Mouse (Mus musculus) cerebellum, adult 8-10 months (tissue): ENCODE data around the gene Fbxo21.

Source experiments
- DNase-seq: peaks from one replicate; pipeline ENCODE4 v3.0.0; 2022

Gene Fbxo21

DNA sequence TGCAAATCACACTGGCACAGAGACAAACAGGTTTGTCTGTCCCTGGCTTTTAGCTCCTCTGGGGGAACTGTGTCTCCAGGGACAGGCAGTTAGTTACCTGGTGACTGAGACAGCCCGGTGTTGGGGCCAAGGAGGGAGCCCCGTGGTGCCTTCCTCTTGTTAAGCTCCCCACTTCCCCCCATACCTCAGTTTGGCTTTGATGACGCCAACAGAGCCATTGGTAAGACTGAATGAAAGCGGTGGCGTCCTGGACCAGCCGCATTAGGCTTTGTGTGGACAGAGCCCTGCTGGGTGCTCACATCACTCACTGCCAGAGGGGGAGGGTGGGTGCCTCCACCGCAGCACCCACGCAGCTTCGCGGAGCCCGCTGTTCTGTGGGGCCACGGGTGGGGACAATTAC lies 49.4 kb downstream of the Fbxo21 start:
- no peak for DNase-seq

GRCm38 (mm10) chr5:118026343-118026742 lies 49.8 kb downstream of the Fbxo21 start:
- no peak for DNase-seq

- no peak for DNase-seq
Observed at GRCm38 (mm10) chr5:118027101-118027697, 50.7 kb downstream of the Fbxo21 start.

DNA sequence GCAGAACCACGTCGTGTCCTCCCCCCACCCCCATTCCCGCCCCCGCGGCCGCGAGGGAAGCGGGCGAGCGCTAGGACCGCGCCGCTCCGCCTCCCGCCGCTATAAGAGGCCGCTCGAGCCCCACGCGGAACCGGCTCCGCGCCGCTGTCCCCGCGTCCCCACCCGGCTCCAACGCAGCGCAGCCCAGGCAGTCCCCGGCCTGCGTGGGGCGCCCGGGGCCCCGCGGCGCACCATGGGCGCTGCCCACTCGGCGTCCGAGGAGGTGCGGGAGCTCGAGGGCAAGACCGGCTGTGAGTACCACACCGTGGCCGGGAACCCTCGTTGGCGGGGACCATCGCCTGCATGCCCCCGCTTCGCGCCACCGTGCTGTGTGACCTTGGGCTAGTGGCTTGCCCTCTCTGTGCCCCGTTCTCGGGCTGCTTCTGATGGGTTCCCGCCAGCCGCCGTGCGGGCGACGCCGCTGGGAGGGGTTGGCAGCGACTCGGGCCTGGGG lies 51.2 kb downstream of the Fbxo21 start, which contains the start of gene Tesc:
Gene Tesc (plus strand): TSS at position 46 of the 493 bp plus-strand sequence.
- DNase-seq: no peak

- DNase-seq: no peak
Observed at GRCm38 (mm10) chr5:118028191-118029034, 51.9 kb downstream of the Fbxo21 start.

- DNase-seq: no peak
Observed at GRCm38 (mm10) chr5:118029035-118029408, 52.5 kb downstream of the Fbxo21 start.

GRCm38 (mm10) chr5:118029420-118029819 lies 52.9 kb downstream of the Fbxo21 start:
- DNase-seq: peak; percentile 70

DNA sequence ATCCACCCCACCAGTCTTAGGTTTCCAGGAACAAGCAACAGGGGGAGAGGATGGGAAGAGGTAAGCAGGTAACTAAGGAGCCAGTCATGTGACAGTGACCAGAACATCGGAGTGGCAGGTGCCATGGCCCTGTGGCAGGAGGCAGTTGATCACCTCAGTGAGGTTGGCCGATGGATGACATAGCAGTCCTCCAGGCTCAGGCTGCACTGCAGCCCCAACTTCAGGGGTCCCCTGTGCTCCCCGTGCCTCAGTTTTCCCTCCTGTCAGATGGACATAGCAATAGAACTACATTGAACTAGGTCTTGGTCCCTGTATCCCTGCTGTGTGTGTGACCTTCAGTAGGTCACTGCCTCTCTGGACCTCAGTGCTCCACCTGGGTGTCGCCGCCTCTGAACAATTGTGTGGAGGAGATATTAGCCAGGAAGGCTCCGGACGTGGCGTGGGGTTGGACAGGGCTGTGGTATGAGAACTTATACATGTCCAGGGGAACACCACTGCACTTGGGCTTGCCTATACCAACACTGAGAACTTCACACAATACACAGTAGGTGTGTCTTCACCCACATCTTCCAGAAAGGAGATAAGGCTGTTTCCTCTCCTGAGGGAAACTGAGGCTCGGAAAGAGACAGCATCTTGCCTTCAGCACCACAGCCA lies 53.6 kb downstream of the Fbxo21 start:
- DNase-seq: no peak

GRCm38 (mm10) chr5:118031059-118031458 lies 54.5 kb downstream of the Fbxo21 start:
- DNase-seq: no peak

- peak; percentile 49 for DNase-seq
Observed at GRCm38 (mm10) chr5:118031508-118031907, 55.0 kb downstream of the Fbxo21 start.

DNA sequence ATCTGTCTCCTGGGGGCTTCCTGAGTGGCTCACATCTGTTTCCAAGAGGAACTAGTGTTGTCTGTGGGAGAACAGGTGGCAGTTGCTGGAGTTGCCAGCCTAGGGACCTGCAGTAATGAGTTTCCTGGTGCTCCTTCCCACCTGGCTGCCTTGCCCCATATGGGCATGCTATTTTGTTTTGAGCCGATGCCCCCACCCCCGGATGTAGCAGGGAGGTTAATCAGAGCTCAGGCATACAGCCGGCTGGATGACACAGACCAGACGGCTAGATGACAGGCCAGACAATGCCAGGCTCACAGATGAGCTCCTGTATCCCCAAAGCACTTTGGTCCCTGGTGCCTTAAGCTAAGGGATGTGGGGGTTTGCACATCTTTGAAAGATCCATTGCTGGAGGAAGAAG lies 56.8 kb downstream of the Fbxo21 start:
- peak; percentile 50 for DNase-seq

- DNase-seq: no peak
Observed at GRCm38 (mm10) chr5:118033740-118034139, 57.2 kb downstream of the Fbxo21 start.

DNA sequence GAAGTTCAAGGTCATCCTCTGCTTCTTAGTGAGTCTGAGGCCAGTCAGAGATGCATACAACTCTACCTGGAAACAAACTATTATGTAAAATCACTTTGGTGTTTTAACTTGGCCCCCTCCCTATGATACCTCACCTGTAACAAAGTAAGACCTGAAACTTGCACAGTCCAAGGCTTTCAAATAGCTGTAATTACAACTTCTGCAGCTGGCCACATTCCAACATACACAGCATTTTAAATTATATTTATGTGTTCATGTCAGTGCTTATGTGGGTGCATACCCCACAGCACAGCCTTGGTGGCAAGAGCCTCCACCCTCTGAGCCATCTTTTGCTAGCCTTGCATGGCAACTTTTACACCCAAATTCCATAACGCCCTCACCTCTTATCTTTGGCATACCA lies 58.1 kb downstream of the Fbxo21 start:
- DNase-seq: no peak

DNA sequence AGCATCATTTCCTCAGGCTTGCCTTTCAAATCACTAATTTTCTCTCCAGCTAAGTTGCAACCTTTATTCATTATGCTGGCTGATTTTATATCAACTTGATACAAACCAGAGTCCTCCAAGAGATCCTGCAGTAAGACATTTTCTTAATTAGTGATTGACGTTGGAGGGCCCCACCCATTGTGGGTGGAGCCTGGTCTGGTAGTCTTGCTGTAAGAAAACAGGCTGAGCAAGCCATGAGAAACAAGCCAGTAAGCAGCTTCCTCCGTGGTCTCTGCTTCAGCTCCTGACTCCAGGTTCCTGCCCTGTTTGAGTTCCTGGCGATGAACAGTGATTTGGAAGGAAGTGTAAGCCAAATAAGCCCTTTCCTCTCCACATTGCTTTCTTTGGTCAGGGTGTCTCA lies 59.3 kb downstream of the Fbxo21 start:
- no peak for DNase-seq

DNA sequence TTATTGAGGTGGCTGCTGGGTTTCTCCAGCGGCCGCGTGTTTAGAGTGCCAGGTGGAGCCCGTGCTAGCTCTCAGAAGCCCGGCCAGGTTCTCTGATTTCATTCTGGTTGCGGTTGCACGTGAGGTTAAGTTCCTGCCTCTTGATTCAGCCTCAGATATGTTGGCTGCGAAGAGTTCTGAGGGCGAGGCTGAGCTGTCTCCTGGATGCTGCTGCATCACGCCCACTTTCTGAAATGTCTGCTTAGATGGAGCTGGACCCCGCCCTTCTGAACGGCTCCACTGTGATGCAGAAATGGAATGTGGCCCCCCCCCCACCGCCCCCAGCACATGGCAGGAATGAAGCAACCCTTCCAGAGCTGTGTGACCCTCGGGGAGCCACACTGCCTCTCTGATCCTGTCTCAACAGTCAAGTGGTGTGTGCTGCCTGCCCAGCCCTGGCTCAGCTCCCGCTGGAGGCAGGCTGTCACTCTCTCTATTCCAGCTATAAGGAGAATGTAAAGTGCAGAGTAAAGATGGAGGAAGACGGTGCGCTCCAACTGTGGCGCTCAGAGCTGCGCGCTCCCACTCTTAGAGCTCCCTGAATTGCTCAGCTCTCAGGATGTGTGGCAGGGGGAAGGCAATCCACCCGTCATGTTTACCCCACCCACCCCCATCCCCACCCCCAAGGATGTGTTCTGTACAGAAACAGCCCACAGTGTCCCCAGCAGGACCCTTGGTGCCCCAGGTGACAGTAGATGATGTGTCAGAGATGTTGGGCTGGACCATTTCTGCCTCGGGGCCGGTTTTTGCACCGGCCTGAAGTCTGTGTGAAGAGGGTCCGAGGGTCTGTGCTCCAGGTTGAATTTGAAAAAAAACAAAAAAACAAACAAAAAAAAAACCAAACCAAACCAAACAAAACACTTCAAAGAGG lies 60.6 kb downstream of the Fbxo21 start:
- DNase-seq: peak; percentile 50

DNA sequence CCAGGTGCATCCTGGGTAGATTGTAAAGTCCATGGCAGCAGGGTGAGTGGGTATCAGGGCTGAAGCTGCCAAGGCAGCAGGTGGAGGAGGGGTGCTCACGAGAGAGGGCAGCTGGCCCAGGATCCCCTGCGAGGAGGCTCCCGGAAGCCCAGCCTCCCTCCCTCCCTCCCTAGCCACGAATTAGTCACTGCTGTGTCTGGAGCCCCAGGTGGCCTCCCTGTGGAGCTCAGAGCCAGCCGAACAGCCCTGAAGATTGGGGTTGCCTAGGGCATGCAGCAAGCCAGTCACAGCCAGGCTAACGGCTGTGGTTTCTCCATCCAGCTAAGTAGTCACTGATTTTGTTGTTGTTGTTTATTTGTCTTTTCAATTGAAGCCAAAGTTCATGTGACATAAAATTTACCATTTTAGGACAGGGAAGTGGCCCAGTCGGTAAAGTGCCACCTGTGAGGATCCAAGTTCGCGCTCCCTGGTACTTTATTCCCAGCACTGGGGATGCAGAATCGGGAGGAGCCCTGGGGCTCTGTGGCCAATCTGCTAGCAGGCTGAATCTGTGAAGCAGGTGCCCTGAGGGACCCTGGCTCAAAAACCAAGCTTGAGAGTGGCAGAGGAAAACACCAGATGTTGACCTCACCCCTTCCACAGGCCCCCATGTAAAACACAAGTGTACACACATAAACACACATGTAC lies 61.4 kb downstream of the Fbxo21 start:
- peak; percentile 73 for DNase-seq

GRCm38 (mm10) chr5:118039241-118039668 lies 62.7 kb downstream of the Fbxo21 start:
- DNase-seq: peak; percentile 55

- DNase-seq: peak; percentile 93
Observed at GRCm38 (mm10) chr5:118042599-118042998, 66.1 kb downstream of the Fbxo21 start.

DNA sequence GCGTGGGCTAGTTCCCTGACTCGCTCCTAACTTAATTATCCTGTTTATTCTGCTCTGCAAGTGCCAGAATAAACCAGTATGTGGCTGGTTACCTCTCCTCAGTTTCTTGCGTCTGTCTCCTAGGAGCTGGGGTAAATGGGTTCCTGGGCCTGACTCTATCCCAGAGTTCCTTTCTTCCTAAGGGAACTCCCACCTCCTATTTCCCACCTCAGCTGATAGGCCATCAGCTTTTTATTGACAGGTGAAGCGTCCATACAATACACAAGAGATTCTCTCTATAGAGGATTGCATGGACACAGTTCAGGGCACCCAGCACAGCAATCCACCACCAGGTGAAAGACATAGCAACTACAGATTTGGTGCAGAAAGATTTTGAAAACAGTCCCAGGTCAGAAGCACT lies 67.2 kb downstream of the Fbxo21 start:
- no peak for DNase-seq

- DNase-seq: peak; percentile 83
Observed at GRCm38 (mm10) chr5:118044907-118045306, 68.4 kb downstream of the Fbxo21 start.

- DNase-seq: no peak
Observed at GRCm38 (mm10) chr5:118045385-118045784, 68.9 kb downstream of the Fbxo21 start.
